Mouse (Mus musculus): ENCODE measurements around the gene Scaf11.
A peak's percentile ranks its signal among the peaks of the same experiment; 100 is the strongest.

Scaf11 gene

GRCm38 (mm10) chr15:96463821-96464220 lies 3.2 kb upstream of the Scaf11 start:
- no peak for DNase-seq

- no peak for DNase-seq
Measured at GRCm38 (mm10) chr15:96462611-96463010, 2.0 kb upstream of the Scaf11 start.

- no peak for DNase-seq
Measured at GRCm38 (mm10) chr15:96461541-96462512, 1.2 kb upstream of the Scaf11 start.

GRCm38 (mm10) chr15:96460451-96460729 lies 253 bp downstream of the Scaf11 start:
- no peak for DNase-seq

GRCm38 (mm10) chr15:96459741-96460450 lies 747 bp downstream of the Scaf11 start:
- DNase-seq, result peak; percentile 75 to 88

- no peak for DNase-seq
Measured at GRCm38 (mm10) chr15:96458273-96458672, 2.4 kb downstream of the Scaf11 start.

GRCm38 (mm10) chr15:96457338-96457664 lies 3.3 kb downstream of the Scaf11 start:
- no peak for DNase-seq

GRCm38 (mm10) chr15:96456651-96457337 lies 3.8 kb downstream of the Scaf11 start:
- DNase-seq, result peak; percentile 47 to 71

GRCm38 (mm10) chr15:96455595-96456214 lies 4.9 kb downstream of the Scaf11 start:
- peak; percentile 36 to 66 for DNase-seq

GRCm38 (mm10) chr15:96453346-96453745 lies 7.3 kb downstream of the Scaf11 start:
- DNase-seq, result no peak

- DNase-seq, result peak; percentile 24 to 50
Measured at GRCm38 (mm10) chr15:96448656-96449299, 11.9 kb downstream of the Scaf11 start.

GRCm38 (mm10) chr15:96446785-96447184 lies 13.9 kb downstream of the Scaf11 start:
- no peak for DNase-seq

GRCm38 (mm10) chr15:96441480-96441879 lies 19.2 kb downstream of the Scaf11 start:
- DNase-seq, result peak in 1 of 2 experiments; percentile 46

GRCm38 (mm10) chr15:96434202-96434601 lies 26.4 kb downstream of the Scaf11 start:
- DNase-seq, result no peak

GRCm38 (mm10) chr15:96419920-96420319 lies 40.7 kb downstream of the Scaf11 start:
- no peak for DNase-seq

- no peak for DNase-seq
Measured at GRCm38 (mm10) chr15:96418161-96418560, 42.5 kb downstream of the Scaf11 start.

- DNase-seq, result no peak
Measured at GRCm38 (mm10) chr15:96408717-96409121, 51.9 kb downstream of the Scaf11 start.

- no peak for DNase-seq
Measured at GRCm38 (mm10) chr15:96407151-96407550, 53.5 kb downstream of the Scaf11 start.

GRCm38 (mm10) chr15:96406253-96406652 lies 54.4 kb downstream of the Scaf11 start:
- no peak for DNase-seq

GRCm38 (mm10) chr15:96405548-96405947 lies 55.1 kb downstream of the Scaf11 start:
- DNase-seq, result no peak

- DNase-seq, result no peak
Measured at GRCm38 (mm10) chr15:96398333-96398732, 62.3 kb downstream of the Scaf11 start.

- no peak for DNase-seq
Measured at GRCm38 (mm10) chr15:96396641-96397344, 63.9 kb downstream of the Scaf11 start.
